Mouse (Mus musculus): Measurements from ENCODE around the gene Ssr1.

Gene Ssr1

GRCm38 (mm10) chr13:37945392-37945791 lies 48.6 kb downstream of the Ssr1 start:
- DNase-seq (ENCODE audit: low spot score in 2 of 2) = no peak

GRCm38 (mm10) chr13:37944306-37944705 lies 49.7 kb downstream of the Ssr1 start:
- no peak for DNase-seq (ENCODE audit: low spot score in 2 of 2)

- DNase-seq (ENCODE audit: low spot score in 2 of 2) = no peak
Measured at GRCm38 (mm10) chr13:37943466-37943865, 50.6 kb downstream of the Ssr1 start.

GRCm38 (mm10) chr13:37942887-37943331 lies 51.1 kb downstream of the Ssr1 start:
- no peak for DNase-seq (ENCODE audit: low spot score in 2 of 2)

- DNase-seq (ENCODE audit: low spot score in 2 of 2) = no peak
Measured at GRCm38 (mm10) chr13:37941950-37942886, 51.8 kb downstream of the Ssr1 start.

- no peak for DNase-seq (ENCODE audit: low spot score in 2 of 2)
Measured at GRCm38 (mm10) chr13:37941138-37941645, 52.8 kb downstream of the Ssr1 start.

GRCm38 (mm10) chr13:37940649-37941048 lies 53.4 kb downstream of the Ssr1 start:
- no peak for DNase-seq (ENCODE audit: low spot score in 2 of 2)

GRCm38 (mm10) chr13:37940167-37940566 lies 53.9 kb downstream of the Ssr1 start:
- no peak for DNase-seq (ENCODE audit: low spot score in 2 of 2)

GRCm38 (mm10) chr13:37936351-37936750 lies 57.7 kb downstream of the Ssr1 start:
- no peak for DNase-seq (ENCODE audit: low spot score in 2 of 2)

- no peak for DNase-seq (ENCODE audit: low spot score in 2 of 2)
Measured at GRCm38 (mm10) chr13:37934920-37935319, 59.1 kb downstream of the Ssr1 start.

GRCm38 (mm10) chr13:37934075-37934474 lies 59.9 kb downstream of the Ssr1 start:
- no peak for DNase-seq (ENCODE audit: low spot score in 2 of 2)

GRCm38 (mm10) chr13:37931210-37931922 lies 62.7 kb downstream of the Ssr1 start:
- no peak for DNase-seq (ENCODE audit: low spot score in 2 of 2)

- no peak for DNase-seq (ENCODE audit: low spot score in 2 of 2)
Measured at GRCm38 (mm10) chr13:37930621-37931020, 63.4 kb downstream of the Ssr1 start.

- DNase-seq (ENCODE audit: low spot score in 2 of 2) = no peak
Measured at GRCm38 (mm10) chr13:37930091-37930490, 63.9 kb downstream of the Ssr1 start.

- no peak for DNase-seq (ENCODE audit: low spot score in 2 of 2)
Measured at GRCm38 (mm10) chr13:37929532-37929931, 64.5 kb downstream of the Ssr1 start.

GRCm38 (mm10) chr13:37926394-37926793 lies 67.6 kb downstream of the Ssr1 start:
- DNase-seq (ENCODE audit: low spot score in 2 of 2) = no peak

- no peak for DNase-seq (ENCODE audit: low spot score in 2 of 2)
Measured at GRCm38 (mm10) chr13:37924461-37924948, 69.5 kb downstream of the Ssr1 start.

GRCm38 (mm10) chr13:37923643-37924460 lies 70.2 kb downstream of the Ssr1 start:
- DNase-seq (ENCODE audit: low spot score in 2 of 2) = no peak

GRCm38 (mm10) chr13:37923091-37923490 lies 70.9 kb downstream of the Ssr1 start:
- DNase-seq (ENCODE audit: low spot score in 2 of 2) = no peak

GRCm38 (mm10) chr13:37920727-37921126 lies 73.3 kb downstream of the Ssr1 start:
- no peak for DNase-seq (ENCODE audit: low spot score in 2 of 2)

GRCm38 (mm10) chr13:37919711-37920277 lies 74.2 kb downstream of the Ssr1 start:
- DNase-seq (ENCODE audit: low spot score in 2 of 2) = no peak

All from cerebellum, postnatal 4 days (tissue).